Mouse (Mus musculus): ENCODE data around the gene Rps6.

- TF ChIP-seq POLR2A (IDR thresholded peaks at IDR 0.05; ENCODE audit: extremely low read depth, insufficient read depth, low read length) (no peak), CTCF (IDR thresholded peaks at IDR 0.05; ENCODE audit: low read depth, low read length) (no peak)
Observed at GRCm38 (mm10) chr4:86864087-86864486, 6.9 kb upstream of the Rps6 start.
